Mouse (Mus musculus): Measurements from ENCODE around the gene Pcyt2.

DNA sequence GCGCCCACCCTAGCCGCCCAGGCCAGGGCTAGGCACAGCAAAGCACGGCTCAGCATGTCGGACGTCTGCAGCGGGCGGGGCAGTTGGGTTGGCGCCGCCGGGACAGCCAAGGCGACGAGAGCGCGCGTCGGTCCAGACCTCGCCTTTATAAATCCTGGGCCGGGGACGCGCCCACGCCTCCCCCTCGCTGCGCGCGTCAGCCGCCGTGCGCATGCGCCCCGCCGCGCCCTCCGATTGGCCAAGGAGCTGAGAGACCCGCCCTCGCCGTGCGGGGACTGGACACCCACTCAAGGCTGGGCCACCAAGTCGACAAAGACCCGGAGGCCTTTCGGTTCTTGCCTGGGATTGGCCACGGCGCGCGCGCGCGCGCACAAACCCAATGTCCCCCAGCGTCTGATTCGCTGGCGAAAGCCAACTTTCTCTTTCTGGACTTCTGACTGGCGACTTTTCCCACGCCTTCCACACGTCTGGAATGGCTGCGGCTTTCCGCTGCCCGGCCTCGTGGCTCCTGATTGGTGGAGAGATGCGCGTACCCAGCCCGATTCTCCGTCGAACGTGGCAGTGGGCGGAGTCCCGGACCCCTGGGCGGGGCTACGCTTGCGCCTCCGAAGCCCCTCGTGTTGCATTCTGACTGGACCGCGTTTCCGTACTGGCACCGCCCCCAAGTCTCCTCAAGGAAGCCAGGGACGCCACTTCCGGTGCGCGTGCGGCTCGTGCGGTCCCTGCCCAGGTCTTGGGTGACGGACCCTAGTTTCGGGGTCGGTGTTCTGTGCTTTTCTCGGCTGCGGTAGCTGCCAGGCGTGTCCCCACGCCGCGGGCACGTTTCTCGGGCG is 44.8 kb downstream of the Pcyt2 start, which contains the start of gene P4hb:
- TF ChIP-seq CTCF (IDR thresholded peaks at IDR 0.05; ENCODE audit: low read depth, low read length) (no peak), GATA1 (IDR thresholded peaks at IDR 0.05; ENCODE audit: borderline replicate concordance, low read length) (no peak), POLR2AphosphoS5 (IDR thresholded peaks at IDR 0.05; ENCODE audit: insufficient replicate concordance, low read depth, low read length) (no peak)
